Comparison of ENCODE assay signal across 14 mouse cellular contexts in genomic region chr11:74458400-74458799, GRCm38 (mm10).
"Had no signal": no experiment of that assay in that cellular context is flagged by ENCODE, and none has a peak within 500 bp of the region (broad histone marks: within the 10 kb centered on the region; RNA-seq: fewer than 3 reads in every experiment).

No protein-coding gene starts in this region.

- DNase-seq: kidney, postnatal 36 days; lung, embryonic 14.5 days; lung, postnatal 10 days; lung, postnatal 4 days; midbrain, embryonic 14.5 days; retina, postnatal 1 day; right cerebral cortex, postnatal 4 days; spleen, adult 18-20 months; thymus, adult 18-20 months; thymus, postnatal 14 days had no signal

- H3K4me3 ChIP-seq: limb, embryonic 15.5 days; liver, embryonic 12.5 days; midbrain, embryonic 10.5 days; neural tube, embryonic 13.5 days had no signal

- H3K27me3 ChIP-seq: limb, embryonic 15.5 days; liver, embryonic 12.5 days; neural tube, embryonic 13.5 days had no signal

- H3K27ac ChIP-seq: limb, embryonic 15.5 days; liver, embryonic 12.5 days; midbrain, embryonic 10.5 days; neural tube, embryonic 13.5 days had no signal

- H3K4me1 ChIP-seq: limb, embryonic 15.5 days; liver, embryonic 12.5 days had no signal

- H3K36me3 ChIP-seq: limb, embryonic 15.5 days; liver, embryonic 12.5 days; midbrain, embryonic 10.5 days; neural tube, embryonic 13.5 days had no signal

- H3K9me3 ChIP-seq: limb, embryonic 15.5 days; liver, embryonic 12.5 days; midbrain, embryonic 10.5 days; neural tube, embryonic 13.5 days had no signal
